Mouse (Mus musculus) intestine, embryonic 14.5 days (tissue): ENCODE measurements around the gene Tmem223. TPM values are rescaled to one million over a fixed set of nuclear protein-coding genes. Genes with fewer than 3 reads are reported as not detected.
A peak's percentile ranks its signal among the peaks of the same experiment; 100 is the strongest.

Experiments
- ATAC-seq: fragments of 200-750 bp; cut with Nextera tagmentation; replicated peaks from 2 replicates; pipeline ENCODE4 v1.8.0; 2017; ENCODE audit warnings: low read depth, moderate number of reproducible peaks, moderate TSS enrichment, moderate library complexity; ENCODE audit not compliant: low FRiP score, low TSS enrichment
- DNase-seq: peaks from one replicate; pipeline ENCODE4 v3.0.0-alpha.2; 2018; ENCODE audit warnings: low spot score
- H3K27ac ChIP-seq: fragments of 300-500 bp; sonication (generic); 2 replicates; pipeline ENCODE4 v1.5.1; 2014; ENCODE audit warnings: low read depth, mild to moderate bottlenecking, control low read depth
- H3K27me3 ChIP-seq: fragments of 300-500 bp; sonication (generic); replicated peaks from 2 replicates; pipeline ENCODE4 v1.6.1; 2014; ENCODE audit warnings: low read length, control low read depth; ENCODE audit not compliant: control insufficient read depth, insufficient read depth
- H3K36me3 ChIP-seq: fragments of 300-500 bp; sonication (generic); 2 replicates; pipeline ENCODE4 v1.6.1; 2014; ENCODE audit warnings: low read length, control low read depth; ENCODE audit not compliant: control insufficient read depth, insufficient read depth
- H3K4me1 ChIP-seq: fragments of 300-500 bp; sonication (generic); replicated peaks from 2 replicates; pipeline ENCODE4 v1.6.1; 2014; ENCODE audit warnings: low read length, control low read depth, mixed read lengths; ENCODE audit not compliant: control insufficient read depth, insufficient read depth
- H3K4me2 ChIP-seq: fragments of 300-500 bp; sonication (generic); 2 replicates; pipeline ENCODE4 v1.6.1; 2014; ENCODE audit warnings: low read length
- H3K4me3 ChIP-seq: fragments of 300-500 bp; sonication (generic); 2 replicates; pipeline ENCODE4 v1.5.1; 2014; ENCODE audit warnings: low read depth, low read length, control low read depth, mixed read lengths
- H3K9ac ChIP-seq: fragments of 300-500 bp; sonication (generic); 2 replicates; pipeline ENCODE4 v1.6.1; 2014; ENCODE audit warnings: mild to moderate bottlenecking, low read length
- H3K9me3 ChIP-seq: fragments of 300-500 bp; sonication (generic); 2 replicates; pipeline ENCODE4 v1.6.1; 2016; ENCODE audit warnings: low read length, control low read depth; ENCODE audit not compliant: control insufficient read depth
- WGBS: fragments of 180-500 bp; shearing (Covaris S2); extraction: QIAGEN DNeasy Blood & Tissue Kit; methylation state at CpG from one replicate; pipeline ENCODE4 v1.1.7; 2014; 5-methylcytosine and 5-hydroxymethylcytosine counted together
- polyA plus RNA-seq: library from polyadenylated mRNA; unstranded; fragments of >200 nt; fragmentation: Nextera tagmentation; extraction: Ambion mirVana; gene quantifications from 2 replicates; pipeline ENCODE4 v1.2.1, GENCODE M21; 2014

The Tmem223 gene
- 170 and 196 TPM in 2 replicates for polyA plus RNA-seq

- H3K9ac ChIP-seq = peak within 1 kb of the TSS; percentile 94
- H3K36me3 ChIP-seq = peaks cover 62% of the 10 kb centered on the region
- H3K9me3 ChIP-seq = peaks cover under 1% of the 10 kb centered on the region; the same call in 1 of the 2 replicates
- WGBS = 22% methylated on average over 29 of the region's 29 CpGs
- H3K27ac ChIP-seq = peak within 1 kb of the TSS; percentile 88
- H3K4me3 ChIP-seq = peak within 1 kb of the TSS; percentile 86
- H3K4me2 ChIP-seq = peak within 1 kb of the TSS; percentile 70
- H3K27me3 ChIP-seq = no peaks in the 10 kb centered on the region
- DNase-seq (peak; percentile 85), ATAC-seq (peak; percentile 42)
- H3K4me1 ChIP-seq = peaks cover 25% of the 10 kb centered on the region
Observed at GRCm38 (mm10) chr19:8770567-8771270, at the start of gene Tmem223. Tmem223 (plus strand) TSS chr19:8770996.

- H3K4me2 ChIP-seq = peak overlapping the region; percentile 84; the same call in 1 of the 2 replicates
Observed at GRCm38 (mm10) chr19:8721378-8721777, 49.4 kb upstream of the Tmem223 start.

GRCm38 (mm10) chr19:8722021-8722420, 48.8 kb upstream of the Tmem223 start:
- Histone ChIP-seq H3K27me3 (no peaks in the 10 kb centered on the region), H3K4me3 (peak overlapping the region; percentile 88), H3K4me1 (peaks cover 29% of the 10 kb centered on the region), H3K36me3 (peaks cover 29% of the 10 kb centered on the region), H3K9ac (peak overlapping the region; percentile 81), H3K4me2 (peak overlapping the region; percentile 84), H3K27ac (peak overlapping the region; percentile 97), H3K9me3 (no peaks in the 10 kb centered on the region)
- ATAC-seq (no peak), DNase-seq (no peak)
- WGBS = 59% methylated on average over 4 of the region's 4 CpGs

More at GRCm38 (mm10) chr19:8721378-8721777, 49.4 kb upstream of the Tmem223 start:
- Histone ChIP-seq H3K27me3 (no peaks in the 10 kb centered on the region), H3K4me1 (peaks cover 29% of the 10 kb centered on the region), H3K4me3 (no peak overlapping the region), H3K9me3 (no peaks in the 10 kb centered on the region), H3K9ac (no peak overlapping the region), H3K36me3 (peaks cover 24% of the 10 kb centered on the region), H3K27ac (no peak overlapping the region)
- WGBS = 73% methylated on average over 1 of the region's 1 CpGs
- DNase-seq (no peak), ATAC-seq (no peak)

GRCm38 (mm10) chr19:8722559-8722906, 48.3 kb upstream of the Tmem223 start:
- ATAC-seq (no peak; the same call in 1 of the 2 replicates), DNase-seq (no peak)
- peaks cover 29% of the 10 kb centered on the region for H3K4me1 ChIP-seq
- H3K36me3 ChIP-seq = peaks cover 29% of the 10 kb centered on the region
- under 1% methylated on average over 5 of the region's 5 CpGs for WGBS
- H3K27ac ChIP-seq = peak overlapping the region; percentile 97
- H3K27me3 ChIP-seq = no peaks in the 10 kb centered on the region
- H3K4me3 ChIP-seq = peak overlapping the region; percentile 88
- H3K9ac ChIP-seq = peak overlapping the region; percentile 81
- no peaks in the 10 kb centered on the region for H3K9me3 ChIP-seq
- H3K4me2 ChIP-seq = peak overlapping the region; percentile 84

GRCm38 (mm10) chr19:8722907-8723573, 47.8 kb upstream of the Tmem223 start, which contains the start of gene Slc3a2:
Slc3a2 (minus strand) TSS chr19:8723369.
- Histone ChIP-seq H3K4me3 (peak within 1 kb of the TSS; percentile 88), H3K27me3 (no peaks in the 10 kb centered on the region), H3K4me1 (peaks cover 29% of the 10 kb centered on the region), H3K27ac (peak within 1 kb of the TSS; percentile 97), H3K36me3 (peaks cover 29% of the 10 kb centered on the region), H3K4me2 (peak within 1 kb of the TSS; percentile 84), H3K9me3 (no peaks in the 10 kb centered on the region), H3K9ac (peak within 1 kb of the TSS; percentile 99)
- WGBS = under 1% methylated on average over 50 of the region's 50 CpGs
- ATAC-seq (peak; percentile 93), DNase-seq (peak; percentile 95)

GRCm38 (mm10) chr19:8723574-8724346, 47.0 kb upstream of the Tmem223 start:
- peak overlapping the region; percentile 99 for H3K9ac ChIP-seq
- H3K4me1 ChIP-seq = peaks cover 29% of the 10 kb centered on the region
- WGBS = under 1% methylated on average over 20 of the region's 20 CpGs
- H3K9me3 ChIP-seq = no peaks in the 10 kb centered on the region
- H3K27me3 ChIP-seq = no peaks in the 10 kb centered on the region
- peaks cover 29% of the 10 kb centered on the region for H3K36me3 ChIP-seq
- H3K4me3 ChIP-seq = peak overlapping the region; percentile 88
- H3K27ac ChIP-seq = peak overlapping the region; percentile 90
- ATAC-seq (no peak), DNase-seq (no peak)
- peak overlapping the region; percentile 76 for H3K4me2 ChIP-seq

- Histone ChIP-seq H3K4me2 (peak overlapping the region; percentile 76), H3K36me3 (peaks cover 29% of the 10 kb centered on the region), H3K9me3 (no peaks in the 10 kb centered on the region), H3K27ac (peak overlapping the region; percentile 90; the same call in 1 of the 2 replicates), H3K4me1 (peaks cover 29% of the 10 kb centered on the region), H3K4me3 (peak overlapping the region; percentile 88), H3K9ac (peak overlapping the region; percentile 99), H3K27me3 (no peaks in the 10 kb centered on the region)
- ATAC-seq (no peak), DNase-seq (no peak)
- WGBS = 3% methylated on average over 2 of the region's 2 CpGs
Observed at GRCm38 (mm10) chr19:8724392-8724791, 46.4 kb upstream of the Tmem223 start.

- ATAC-seq = no peak
- WGBS = 43% methylated on average over 4 of the region's 4 CpGs
- Histone ChIP-seq H3K27me3 (no peaks in the 10 kb centered on the region), H3K27ac (peak overlapping the region; percentile 33; the same call in 1 of the 2 replicates), H3K4me2 (peak overlapping the region; percentile 76), H3K36me3 (peaks cover 29% of the 10 kb centered on the region), H3K4me3 (peak overlapping the region; percentile 88), H3K9me3 (no peaks in the 10 kb centered on the region), H3K9ac (peak overlapping the region; percentile 99), H3K4me1 (peaks cover 29% of the 10 kb centered on the region)
- no peak for DNase-seq
Observed at GRCm38 (mm10) chr19:8725081-8725613, 45.6 kb upstream of the Tmem223 start.
